Mouse (Mus musculus): Measurements from ENCODE around the gene Rac3.
"Not testable (repeated sequence)": the region's sequence is repeated elsewhere in the genome, so short reads cannot be mapped to it uniquely, and the experiment has no call there.

DNA sequence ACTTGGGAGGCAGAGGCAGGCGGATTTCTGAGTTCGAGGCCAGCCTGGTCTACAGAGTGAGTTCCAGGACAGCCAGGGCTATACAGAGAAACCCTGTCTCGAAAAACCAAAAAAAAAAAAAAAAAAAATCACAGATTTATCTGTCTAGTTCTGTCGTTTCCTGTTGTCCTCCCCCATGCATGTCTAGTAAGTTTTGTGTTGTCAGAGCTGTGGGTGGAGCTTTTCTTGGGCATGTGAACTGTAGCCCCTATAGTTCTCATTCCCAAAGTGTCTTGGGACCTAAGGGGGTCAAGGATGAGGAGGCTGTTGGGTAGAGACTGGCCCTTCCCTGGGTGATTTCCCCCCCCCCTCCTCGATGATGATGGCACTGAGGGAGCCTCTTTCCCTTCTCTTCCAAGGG is 45.4 kb upstream of the Rac3 start:
- TF ChIP-seq POLR2A (IDR thresholded peaks at IDR 0.05; ENCODE audit: control insufficient read depth, extremely low read depth, insufficient read depth, low read length, poor library complexity); CTCF (IDR thresholded peaks at IDR 0.05; ENCODE audit: borderline replicate concordance, control insufficient read depth, extremely low read depth, insufficient read depth, low read length, poor library complexity): not testable (repeated sequence)

All from thymus, adult 2 months (tissue).